Mouse (Mus musculus): ENCODE data around the gene Cabcoco1. TPM values are rescaled to one million over a fixed set of nuclear protein-coding genes. Genes with fewer than 3 reads are reported as not detected.

The Cabcoco1 gene
- polyA plus RNA-seq, 1 experiment, result 0.83 TPM

Other genes starting within 250 kb of the Cabcoco1 start
- 0.35 and 0.59 TPM in 2 replicates for gene Tmem26, start 181.8 kb upstream of the Cabcoco1 start, polyA plus RNA-seq (2012; rRNA removed)